Mouse (Mus musculus): Measurements from ENCODE around the gene Atrip. TPM values are rescaled to one million over a fixed set of nuclear protein-coding genes. Genes with fewer than 3 reads are reported as not detected.

Atrip gene
- total RNA-seq, 2 experiments from 2014 or later, result 7.8 to 8.3 TPM

- DNase-seq, result no peak
- intact Hi-C loops (cut with DNase I), result no loop called here
Measured at GRCm38 (mm10) chr9:109008081-109008480, 65.8 kb downstream of the Atrip start.

Other genes with a start within 250 kb of the Atrip start
- gene Celsr3, start 247.8 kb downstream of the Atrip start, total RNA-seq (2021), result not detected
- gene Slc26a6, start 220.8 kb downstream of the Atrip start, total RNA-seq (2021), result 10 to 100 TPM; 16.5 to 19.3 TPM
- not detected for gene Tmem89, start 159.5 kb downstream of the Atrip start, total RNA-seq (2021)
- 1,000 to 10,000 TPM; 1,038 to 1,084 TPM for gene Uqcrc1, start 137.5 kb downstream of the Atrip start, total RNA-seq (2021)
- 1 to 10 TPM; 2.4 TPM for gene Col7a1, start 120.5 kb downstream of the Atrip start, total RNA-seq (2021)
- gene Ucn2, start 88.1 kb downstream of the Atrip start, total RNA-seq (2021), result under 1 TPM; 0.23 to 0.67 TPM
- 10 to 100 TPM; 37.3 to 46.3 TPM for gene Pfkfb4, start 82.3 kb downstream of the Atrip start, total RNA-seq (2021)
- gene Shisa5, start 35.6 kb downstream of the Atrip start, total RNA-seq (2021), result 10 to 100 TPM; 11.9 to 13.4 TPM
- 10 to 100 TPM; 11.6 to 11.8 TPM for gene Trex1, start 14.4 kb downstream of the Atrip start, total RNA-seq (2021)
- gene Ccdc51, start 8.4 kb upstream of the Atrip start, total RNA-seq (2021), result 1 to 10 TPM; 5.9 to 6.6 TPM
- gene Tma7, start 8.5 kb upstream of the Atrip start, total RNA-seq (2021), result 100 to 1,000 TPM; 245 to 268 TPM
- under 1 TPM; 0.64 to 0.99 TPM for gene Plxnb1, start 21.3 kb upstream of the Atrip start, total RNA-seq (2021)
- not detected for gene Fbxw21, start 87.9 kb upstream of the Atrip start, total RNA-seq (2021)
- not detected for gene Fbxw13, start 121.9 kb upstream of the Atrip start, total RNA-seq (2021)
- not detected for gene Fbxw20, start 160.6 kb upstream of the Atrip start, total RNA-seq (2021)
- gene Fbxw14, start 213.6 kb upstream of the Atrip start, total RNA-seq (2021), result not detected

Data from gastrocnemius, postnatal 36 days (tissue).